Mouse (Mus musculus): ENCODE data around the gene Zfp648. TPM values are rescaled to one million over a fixed set of nuclear protein-coding genes. Genes with fewer than 3 reads are reported as not detected.

Zfp648 gene
- polyA plus RNA-seq, 1 experiment from 2014 or later = 0.83 TPM

GRCm38 (mm10) chr1:154178541-154179155 is 22.3 kb upstream of the Zfp648 start:
- ATAC-seq (ENCODE audit: low read depth) = no peak
- no peaks in the 10 kb centered on the region for H3K36me3 ChIP-seq (ENCODE audit: control insufficient read depth, insufficient read depth, low read length)
- H3K27ac ChIP-seq (ENCODE audit: low read depth, low read length) = no peak overlapping the region
- H3K9ac ChIP-seq (replicated peaks; ENCODE audit: low read depth, low read length) = no peak overlapping the region
- H3K27me3 ChIP-seq (ENCODE audit: control insufficient read depth, insufficient read depth, low read length) = no peaks in the 10 kb centered on the region
- H3K4me2 ChIP-seq (ENCODE audit: low read depth, low read length) = no peak overlapping the region
- no peaks in the 10 kb centered on the region for H3K4me1 ChIP-seq (ENCODE audit: control insufficient read depth, insufficient read depth, low read length)
- WGBS = 86% methylated on average over 8 of the region's 8 CpGs
- no peaks in the 10 kb centered on the region for H3K9me3 ChIP-seq (ENCODE audit: control insufficient read depth, low read length)
- H3K4me3 ChIP-seq (ENCODE audit: low read depth, low read length) = no peak overlapping the region

GRCm38 (mm10) chr1:154180952-154181351 is 20.0 kb upstream of the Zfp648 start:
- peak; percentile 94 for ATAC-seq (ENCODE audit: low read depth)
- no peak overlapping the region for H3K4me3 ChIP-seq (ENCODE audit: low read depth, low read length)
- no peak overlapping the region for H3K27ac ChIP-seq (ENCODE audit: low read depth, low read length)
- no peaks in the 10 kb centered on the region for H3K4me1 ChIP-seq (ENCODE audit: control insufficient read depth, insufficient read depth, low read length)
- H3K9ac ChIP-seq (replicated peaks; ENCODE audit: low read depth, low read length) = no peak overlapping the region
- H3K4me2 ChIP-seq (ENCODE audit: low read depth, low read length) = no peak overlapping the region
- WGBS = 43% methylated on average over 2 of the region's 2 CpGs
- no peaks in the 10 kb centered on the region for H3K27me3 ChIP-seq (ENCODE audit: control insufficient read depth, insufficient read depth, low read length)
- H3K36me3 ChIP-seq (ENCODE audit: control insufficient read depth, insufficient read depth, low read length) = no peaks in the 10 kb centered on the region
- no peaks in the 10 kb centered on the region for H3K9me3 ChIP-seq (ENCODE audit: control insufficient read depth, low read length)

- no peak for ATAC-seq (ENCODE audit: low read depth)
- no peak overlapping the region for H3K9ac ChIP-seq (replicated peaks; ENCODE audit: low read depth, low read length)
- H3K27me3 ChIP-seq (ENCODE audit: control insufficient read depth, insufficient read depth, low read length) = no peaks in the 10 kb centered on the region
- 77% methylated on average over 6 of the region's 6 CpGs for WGBS
- no peaks in the 10 kb centered on the region for H3K4me1 ChIP-seq (ENCODE audit: control insufficient read depth, insufficient read depth, low read length)
- H3K36me3 ChIP-seq (ENCODE audit: control insufficient read depth, insufficient read depth, low read length) = no peaks in the 10 kb centered on the region
- H3K4me2 ChIP-seq (ENCODE audit: low read depth, low read length) = no peak overlapping the region
- no peaks in the 10 kb centered on the region for H3K9me3 ChIP-seq (ENCODE audit: control insufficient read depth, low read length)
- H3K27ac ChIP-seq (ENCODE audit: low read depth, low read length) = no peak overlapping the region
- no peak overlapping the region for H3K4me3 ChIP-seq (ENCODE audit: low read depth, low read length)
These were observed 18.5 kb upstream of the Zfp648 start for GRCm38 (mm10) chr1:154182396-154183076.

GRCm38 (mm10) chr1:154183077-154183751 is 17.8 kb upstream of the Zfp648 start:
- Histone ChIP-seq H3K9ac (replicated peaks; ENCODE audit: low read depth, low read length) (no peak overlapping the region), H3K36me3 (ENCODE audit: control insufficient read depth, insufficient read depth, low read length) (no peaks in the 10 kb centered on the region), H3K4me3 (ENCODE audit: low read depth, low read length) (no peak overlapping the region), H3K4me1 (ENCODE audit: control insufficient read depth, insufficient read depth, low read length) (no peaks in the 10 kb centered on the region), H3K27ac (ENCODE audit: low read depth, low read length) (no peak overlapping the region), H3K4me2 (ENCODE audit: low read depth, low read length) (no peak overlapping the region), H3K9me3 (ENCODE audit: control insufficient read depth, low read length) (no peaks in the 10 kb centered on the region), H3K27me3 (ENCODE audit: control insufficient read depth, insufficient read depth, low read length) (no peaks in the 10 kb centered on the region)
- no peak for ATAC-seq (ENCODE audit: low read depth)
- 88% methylated on average over 7 of the region's 7 CpGs for WGBS

GRCm38 (mm10) chr1:154188229-154188628 is 12.8 kb upstream of the Zfp648 start:
- Histone ChIP-seq H3K9me3 (ENCODE audit: control insufficient read depth, low read length) (0 out of 2 replicates have a peak, but pooled peaks cover 3% of the 10 kb centered on the region), H3K9ac (replicated peaks; ENCODE audit: low read depth, low read length) (no peak overlapping the region), H3K27ac (ENCODE audit: low read depth, low read length) (no peak overlapping the region), H3K4me2 (ENCODE audit: low read depth, low read length) (no peak overlapping the region), H3K36me3 (ENCODE audit: control insufficient read depth, insufficient read depth, low read length) (no peaks in the 10 kb centered on the region), H3K4me3 (ENCODE audit: low read depth, low read length) (no peak overlapping the region), H3K27me3 (ENCODE audit: control insufficient read depth, insufficient read depth, low read length) (no peaks in the 10 kb centered on the region), H3K4me1 (ENCODE audit: control insufficient read depth, insufficient read depth, low read length) (no peaks in the 10 kb centered on the region)
- 92% methylated on average over 4 of the region's 4 CpGs for WGBS
- ATAC-seq (ENCODE audit: low read depth) = no peak

GRCm38 (mm10) chr1:154188631-154189030 is 12.4 kb upstream of the Zfp648 start:
- no peak overlapping the region for H3K27ac ChIP-seq (ENCODE audit: low read depth, low read length)
- no peak overlapping the region for H3K4me2 ChIP-seq (ENCODE audit: low read depth, low read length)
- H3K4me1 ChIP-seq (ENCODE audit: control insufficient read depth, insufficient read depth, low read length) = no peaks in the 10 kb centered on the region
- no peak overlapping the region for H3K4me3 ChIP-seq (ENCODE audit: low read depth, low read length)
- no peaks in the 10 kb centered on the region for H3K27me3 ChIP-seq (ENCODE audit: control insufficient read depth, insufficient read depth, low read length)
- no peak for ATAC-seq (ENCODE audit: low read depth)
- H3K9ac ChIP-seq (replicated peaks; ENCODE audit: low read depth, low read length) = no peak overlapping the region
- H3K36me3 ChIP-seq (ENCODE audit: control insufficient read depth, insufficient read depth, low read length) = no peaks in the 10 kb centered on the region
- 70% methylated on average over 4 of the region's 4 CpGs for WGBS
- H3K9me3 ChIP-seq (ENCODE audit: control insufficient read depth, low read length) = 0 out of 2 replicates have a peak, but pooled peaks cover 3% of the 10 kb centered on the region

GRCm38 (mm10) chr1:154189842-154190530 is 11.0 kb upstream of the Zfp648 start:
- Histone ChIP-seq H3K27me3 (ENCODE audit: control insufficient read depth, insufficient read depth, low read length) (no peaks in the 10 kb centered on the region), H3K4me3 (ENCODE audit: low read depth, low read length) (no peak overlapping the region), H3K9me3 (ENCODE audit: control insufficient read depth, low read length) (0 out of 2 replicates have a peak, but pooled peaks cover 3% of the 10 kb centered on the region), H3K27ac (ENCODE audit: low read depth, low read length) (no peak overlapping the region), H3K9ac (replicated peaks; ENCODE audit: low read depth, low read length) (no peak overlapping the region), H3K4me2 (ENCODE audit: low read depth, low read length) (no peak overlapping the region), H3K36me3 (ENCODE audit: control insufficient read depth, insufficient read depth, low read length) (no peaks in the 10 kb centered on the region), H3K4me1 (ENCODE audit: control insufficient read depth, insufficient read depth, low read length) (no peaks in the 10 kb centered on the region)
- 62% methylated on average over 14 of the region's 18 CpGs for WGBS
- no peak for ATAC-seq (ENCODE audit: low read depth)

- Histone ChIP-seq H3K9me3 (ENCODE audit: control insufficient read depth, low read length) (no peaks in the 10 kb centered on the region), H3K4me3 (ENCODE audit: low read depth, low read length) (no peak overlapping the region), H3K4me2 (ENCODE audit: low read depth, low read length) (no peak overlapping the region), H3K9ac (replicated peaks; ENCODE audit: low read depth, low read length) (no peak overlapping the region), H3K36me3 (ENCODE audit: control insufficient read depth, insufficient read depth, low read length) (no peaks in the 10 kb centered on the region), H3K27me3 (ENCODE audit: control insufficient read depth, insufficient read depth, low read length) (peaks cover 3% of the 10 kb centered on the region), H3K27ac (ENCODE audit: low read depth, low read length) (no peak overlapping the region), H3K4me1 (ENCODE audit: control insufficient read depth, insufficient read depth, low read length) (no peaks in the 10 kb centered on the region)
- 91% methylated on average over 10 of the region's 10 CpGs for WGBS
- ATAC-seq (ENCODE audit: low read depth) = no peak
These were observed 2.1 kb upstream of the Zfp648 start for GRCm38 (mm10) chr1:154198896-154199295.

All from neural tube, embryonic 14.5 days (tissue).